Mouse (Mus musculus): ENCODE data around the gene Raet1e. TPM values are rescaled to one million over a fixed set of nuclear protein-coding genes. Genes with fewer than 3 reads are reported as not detected.
"Not testable (repeated sequence)": the region's sequence is repeated elsewhere in the genome, so short reads cannot be mapped to it uniquely, and the experiment has no call there.

Raet1e gene
- polyA plus RNA-seq, 1 experiment from 2014 or later = 1.0 TPM

DNA sequence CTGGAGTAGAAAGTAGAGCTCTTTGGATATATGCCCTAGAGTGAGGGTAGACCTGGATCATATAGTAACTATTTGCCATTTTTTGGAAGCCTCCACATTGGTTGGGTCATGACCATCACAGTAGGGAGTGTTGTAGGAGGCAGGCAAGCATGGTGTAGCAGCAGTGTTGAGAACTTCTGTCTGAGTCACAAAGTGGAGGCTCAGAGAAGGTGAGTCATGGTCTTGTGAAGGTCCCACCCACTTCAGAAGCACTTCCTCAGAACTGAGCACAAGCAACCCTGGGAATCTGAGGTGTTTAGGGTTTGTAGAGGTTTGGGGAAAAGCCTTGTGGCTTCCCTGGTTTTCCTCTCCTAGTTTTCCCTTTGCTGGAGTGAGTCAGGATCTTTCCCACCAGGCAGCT lies 10.7 kb downstream of the Raet1e start:
- H3K27me3 ChIP-seq (replicated peaks; ENCODE audit: control insufficient read depth, insufficient read depth, low read length); ATAC-seq; H3K9me3 ChIP-seq (ENCODE audit: control insufficient read depth); H3K4me3 ChIP-seq (ENCODE audit: low read depth, low read length); H3K4me1 ChIP-seq (replicated peaks; ENCODE audit: control insufficient read depth, insufficient read depth, low read length); H3K4me2 ChIP-seq (replicated peaks; ENCODE audit: low read depth); H3K36me3 ChIP-seq (ENCODE audit: control insufficient read depth, insufficient read depth); H3K9ac ChIP-seq (ENCODE audit: low read depth, low read length); H3K27ac ChIP-seq (ENCODE audit: low read depth, low read length): not testable (repeated sequence)

- H3K4me2 ChIP-seq (replicated peaks; ENCODE audit: low read depth) = peak overlapping the region; percentile 40; the same call in 1 of the 2 replicates
- peak; percentile 25; the same call in 1 of the 2 replicates for ATAC-seq
- 60% methylated on average over 4 of the region's 5 CpGs for WGBS
- H3K27me3 ChIP-seq (replicated peaks; ENCODE audit: control insufficient read depth, insufficient read depth, low read length); H3K27ac ChIP-seq (ENCODE audit: low read depth, low read length); H3K9ac ChIP-seq (ENCODE audit: low read depth, low read length); H3K4me1 ChIP-seq (replicated peaks; ENCODE audit: control insufficient read depth, insufficient read depth, low read length); H3K36me3 ChIP-seq (ENCODE audit: control insufficient read depth, insufficient read depth); H3K4me3 ChIP-seq (ENCODE audit: low read depth, low read length); H3K9me3 ChIP-seq (ENCODE audit: control insufficient read depth): not testable (repeated sequence)
Observed at GRCm38 (mm10) chr10:22172431-22173334, 14.3 kb downstream of the Raet1e start.

- not testable (repeated sequence) for H3K27ac ChIP-seq (ENCODE audit: low read depth, low read length); H3K9ac ChIP-seq (ENCODE audit: low read depth, low read length); H3K9me3 ChIP-seq (ENCODE audit: control insufficient read depth); ATAC-seq; H3K27me3 ChIP-seq (replicated peaks; ENCODE audit: control insufficient read depth, insufficient read depth, low read length); H3K36me3 ChIP-seq (ENCODE audit: control insufficient read depth, insufficient read depth); H3K4me1 ChIP-seq (replicated peaks; ENCODE audit: control insufficient read depth, insufficient read depth, low read length); H3K4me3 ChIP-seq (ENCODE audit: low read depth, low read length)
- 24% methylated on average over 11 of the region's 17 CpGs for WGBS
- peak overlapping the region; percentile 40; the same call in 1 of the 2 replicates for H3K4me2 ChIP-seq (replicated peaks; ENCODE audit: low read depth)
Observed at GRCm38 (mm10) chr10:22173335-22174189, 15.2 kb downstream of the Raet1e start.

- H3K27me3 ChIP-seq (replicated peaks; ENCODE audit: control insufficient read depth, insufficient read depth, low read length); H3K4me3 ChIP-seq (ENCODE audit: low read depth, low read length); H3K27ac ChIP-seq (ENCODE audit: low read depth, low read length); H3K4me2 ChIP-seq (replicated peaks; ENCODE audit: low read depth); H3K4me1 ChIP-seq (replicated peaks; ENCODE audit: control insufficient read depth, insufficient read depth, low read length); H3K9ac ChIP-seq (ENCODE audit: low read depth, low read length); H3K36me3 ChIP-seq (ENCODE audit: control insufficient read depth, insufficient read depth); H3K9me3 ChIP-seq (ENCODE audit: control insufficient read depth); ATAC-seq: not testable (repeated sequence)
- WGBS = 79% methylated on average over 2 of the region's 2 CpGs
Observed at GRCm38 (mm10) chr10:22174190-22174487, 15.8 kb downstream of the Raet1e start.

- H3K9ac ChIP-seq (ENCODE audit: low read depth, low read length); H3K9me3 ChIP-seq (ENCODE audit: control insufficient read depth); H3K36me3 ChIP-seq (ENCODE audit: control insufficient read depth, insufficient read depth); H3K27ac ChIP-seq (ENCODE audit: low read depth, low read length); H3K27me3 ChIP-seq (replicated peaks; ENCODE audit: control insufficient read depth, insufficient read depth, low read length); ATAC-seq; H3K4me1 ChIP-seq (replicated peaks; ENCODE audit: control insufficient read depth, insufficient read depth, low read length); H3K4me3 ChIP-seq (ENCODE audit: low read depth, low read length); H3K4me2 ChIP-seq (replicated peaks; ENCODE audit: low read depth): not testable (repeated sequence)
- 73% methylated on average over 2 of the region's 2 CpGs for WGBS
Observed at GRCm38 (mm10) chr10:22176515-22176914, 18.1 kb downstream of the Raet1e start.

GRCm38 (mm10) chr10:22191035-22191434 lies 32.7 kb downstream of the Raet1e start:
- 5% methylated on average over 6 of the region's 10 CpGs for WGBS
- not testable (repeated sequence) for H3K27ac ChIP-seq (ENCODE audit: low read depth, low read length); H3K4me3 ChIP-seq (ENCODE audit: low read depth, low read length); ATAC-seq; H3K9me3 ChIP-seq (ENCODE audit: control insufficient read depth); H3K36me3 ChIP-seq (ENCODE audit: control insufficient read depth, insufficient read depth); H3K27me3 ChIP-seq (replicated peaks; ENCODE audit: control insufficient read depth, insufficient read depth, low read length); H3K9ac ChIP-seq (ENCODE audit: low read depth, low read length); H3K4me1 ChIP-seq (replicated peaks; ENCODE audit: control insufficient read depth, insufficient read depth, low read length); H3K4me2 ChIP-seq (replicated peaks; ENCODE audit: low read depth)

GRCm38 (mm10) chr10:22201352-22201751 lies 43.0 kb downstream of the Raet1e start:
- not testable (repeated sequence) for H3K9me3 ChIP-seq (ENCODE audit: control insufficient read depth); ATAC-seq; H3K27ac ChIP-seq (ENCODE audit: low read depth, low read length); H3K4me2 ChIP-seq (replicated peaks; ENCODE audit: low read depth); H3K36me3 ChIP-seq (ENCODE audit: control insufficient read depth, insufficient read depth); H3K4me1 ChIP-seq (replicated peaks; ENCODE audit: control insufficient read depth, insufficient read depth, low read length); H3K4me3 ChIP-seq (ENCODE audit: low read depth, low read length); H3K9ac ChIP-seq (ENCODE audit: low read depth, low read length); H3K27me3 ChIP-seq (replicated peaks; ENCODE audit: control insufficient read depth, insufficient read depth, low read length)
- no CpG with 5 or more reads among the region's 3 CpGs for WGBS

- ATAC-seq = 0 out of 2 replicates have a peak, but pooled peaks have one; percentile 31
Observed at GRCm38 (mm10) chr10:22202784-22203583, 44.6 kb downstream of the Raet1e start.

More at GRCm38 (mm10) chr10:22202784-22203583, 44.6 kb downstream of the Raet1e start:
- H3K27ac ChIP-seq (ENCODE audit: low read depth, low read length); H3K36me3 ChIP-seq (ENCODE audit: control insufficient read depth, insufficient read depth); H3K9me3 ChIP-seq (ENCODE audit: control insufficient read depth); H3K27me3 ChIP-seq (replicated peaks; ENCODE audit: control insufficient read depth, insufficient read depth, low read length); H3K9ac ChIP-seq (ENCODE audit: low read depth, low read length); H3K4me3 ChIP-seq (ENCODE audit: low read depth, low read length); H3K4me1 ChIP-seq (replicated peaks; ENCODE audit: control insufficient read depth, insufficient read depth, low read length); H3K4me2 ChIP-seq (replicated peaks; ENCODE audit: low read depth): not testable (repeated sequence)
- no CpG with 5 or more reads among the region's 2 CpGs for WGBS

Measured in intestine, postnatal 0 days (tissue).